Mouse (Mus musculus): ENCODE results near the gene Actb. TPM values are rescaled to one million over a fixed set of nuclear protein-coding genes. Genes with fewer than 3 reads are reported as not detected.
A peak's percentile ranks its signal among the peaks of the same experiment; 100 is the strongest.

Gene Actb
- polyA plus RNA-seq, 1 experiment from 2014 or later = 12,527 TPM

- no peaks in the 10 kb centered on the region for H3K9me3 ChIP-seq (ENCODE audit: control insufficient read depth, low read length)
- ATAC-seq (ENCODE audit: low read depth) = no peak
- H3K27me3 ChIP-seq (replicated peaks; ENCODE audit: control insufficient read depth, insufficient read depth, low read length) = no peaks in the 10 kb centered on the region
- H3K4me3 ChIP-seq (ENCODE audit: low read depth, low read length) = no peak overlapping the region
- WGBS = 56% methylated on average over 7 of the region's 7 CpGs
- no peaks in the 10 kb centered on the region for H3K36me3 ChIP-seq (ENCODE audit: control insufficient read depth, insufficient read depth, low read length)
- no peak overlapping the region for H3K27ac ChIP-seq (replicated peaks; ENCODE audit: low read depth, low read length)
- no peak overlapping the region for H3K4me2 ChIP-seq (ENCODE audit: low read depth, low read length)
- DNase-seq (ENCODE audit: low spot score) = no peak
- H3K9ac ChIP-seq (ENCODE audit: low read depth, low read length) = no peak overlapping the region; the same call in 1 of the 2 replicates
- H3K4me1 ChIP-seq (ENCODE audit: control insufficient read depth, insufficient read depth, low read length) = peaks cover 8% of the 10 kb centered on the region
These were observed 10.0 kb upstream of the Actb start for GRCm38 (mm10) chr5:142916593-142916992.

GRCm38 (mm10) chr5:142915231-142915630 lies 8.7 kb upstream of the Actb start:
- H3K27ac ChIP-seq (replicated peaks; ENCODE audit: low read depth, low read length) = no peak overlapping the region
- no peaks in the 10 kb centered on the region for H3K9me3 ChIP-seq (ENCODE audit: control insufficient read depth, low read length)
- H3K4me3 ChIP-seq (ENCODE audit: low read depth, low read length) = no peak overlapping the region
- H3K4me1 ChIP-seq (ENCODE audit: control insufficient read depth, insufficient read depth, low read length) = no peaks in the 10 kb centered on the region; the same call in 1 of the 2 replicates
- H3K27me3 ChIP-seq (replicated peaks; ENCODE audit: control insufficient read depth, insufficient read depth, low read length) = no peaks in the 10 kb centered on the region
- DNase-seq (ENCODE audit: low spot score) = no peak
- ATAC-seq (ENCODE audit: low read depth) = no peak
- 87% methylated on average over 11 of the region's 11 CpGs for WGBS
- H3K36me3 ChIP-seq (ENCODE audit: control insufficient read depth, insufficient read depth, low read length) = no peaks in the 10 kb centered on the region
- no peak overlapping the region for H3K9ac ChIP-seq (ENCODE audit: low read depth, low read length)
- H3K4me2 ChIP-seq (ENCODE audit: low read depth, low read length) = no peak overlapping the region

- Histone ChIP-seq H3K4me2 (ENCODE audit: low read depth, low read length) (no peak overlapping the region), H3K27ac (replicated peaks; ENCODE audit: low read depth, low read length) (no peak overlapping the region), H3K27me3 (replicated peaks; ENCODE audit: control insufficient read depth, insufficient read depth, low read length) (no peaks in the 10 kb centered on the region), H3K9ac (ENCODE audit: low read depth, low read length) (no peak overlapping the region), H3K4me3 (ENCODE audit: low read depth, low read length) (no peak overlapping the region), H3K4me1 (ENCODE audit: control insufficient read depth, insufficient read depth, low read length) (peaks cover 23% of the 10 kb centered on the region), H3K9me3 (ENCODE audit: control insufficient read depth, low read length) (no peaks in the 10 kb centered on the region), H3K36me3 (ENCODE audit: control insufficient read depth, insufficient read depth, low read length) (no peaks in the 10 kb centered on the region)
- ATAC-seq (ENCODE audit: low read depth) (no peak), DNase-seq (ENCODE audit: low spot score) (no peak)
- 81% methylated on average over 4 of the region's 4 CpGs for WGBS
These were observed 6.2 kb upstream of the Actb start for GRCm38 (mm10) chr5:142912739-142913138.

- H3K27me3 ChIP-seq (replicated peaks; ENCODE audit: control insufficient read depth, insufficient read depth, low read length) = no peaks in the 10 kb centered on the region
- no peak overlapping the region for H3K9ac ChIP-seq (ENCODE audit: low read depth, low read length)
- H3K4me2 ChIP-seq (ENCODE audit: low read depth, low read length) = no peak overlapping the region
- no peak for DNase-seq (ENCODE audit: low spot score)
- WGBS = 93% methylated on average over 3 of the region's 3 CpGs
- no peaks in the 10 kb centered on the region for H3K9me3 ChIP-seq (ENCODE audit: control insufficient read depth, low read length)
- no peaks in the 10 kb centered on the region for H3K36me3 ChIP-seq (ENCODE audit: control insufficient read depth, insufficient read depth, low read length)
- peaks cover 27% of the 10 kb centered on the region for H3K4me1 ChIP-seq (ENCODE audit: control insufficient read depth, insufficient read depth, low read length)
- no peak overlapping the region for H3K27ac ChIP-seq (replicated peaks; ENCODE audit: low read depth, low read length)
- no peak overlapping the region for H3K4me3 ChIP-seq (ENCODE audit: low read depth, low read length)
- ATAC-seq (ENCODE audit: low read depth) = no peak
These were observed 5.8 kb upstream of the Actb start for GRCm38 (mm10) chr5:142912320-142912719.

GRCm38 (mm10) chr5:142911629-142912028 lies 5.1 kb upstream of the Actb start:
- no peaks in the 10 kb centered on the region for H3K9me3 ChIP-seq (ENCODE audit: control insufficient read depth, low read length)
- peaks cover 31% of the 10 kb centered on the region for H3K4me1 ChIP-seq (ENCODE audit: control insufficient read depth, insufficient read depth, low read length)
- 73% methylated on average over 2 of the region's 2 CpGs for WGBS
- DNase-seq (ENCODE audit: low spot score) (no peak), ATAC-seq (ENCODE audit: low read depth) (no peak)
- H3K36me3 ChIP-seq (ENCODE audit: control insufficient read depth, insufficient read depth, low read length) = no peaks in the 10 kb centered on the region
- H3K4me3 ChIP-seq (ENCODE audit: low read depth, low read length) = no peak overlapping the region
- no peaks in the 10 kb centered on the region for H3K27me3 ChIP-seq (replicated peaks; ENCODE audit: control insufficient read depth, insufficient read depth, low read length)
- H3K27ac ChIP-seq (replicated peaks; ENCODE audit: low read depth, low read length) = no peak overlapping the region
- H3K9ac ChIP-seq (ENCODE audit: low read depth, low read length) = no peak overlapping the region
- H3K4me2 ChIP-seq (ENCODE audit: low read depth, low read length) = no peak overlapping the region

- ATAC-seq (ENCODE audit: low read depth) = no peak
- Histone ChIP-seq H3K4me2 (ENCODE audit: low read depth, low read length) (peak overlapping the region; percentile 12; the same call in 1 of the 2 replicates), H3K27me3 (replicated peaks; ENCODE audit: control insufficient read depth, insufficient read depth, low read length) (no peaks in the 10 kb centered on the region), H3K36me3 (ENCODE audit: control insufficient read depth, insufficient read depth, low read length) (peaks cover 10% of the 10 kb centered on the region), H3K4me3 (ENCODE audit: low read depth, low read length) (no peak overlapping the region), H3K9ac (ENCODE audit: low read depth, low read length) (peak overlapping the region; percentile 31), H3K4me1 (ENCODE audit: control insufficient read depth, insufficient read depth, low read length) (peaks cover 31% of the 10 kb centered on the region), H3K9me3 (ENCODE audit: control insufficient read depth, low read length) (no peaks in the 10 kb centered on the region), H3K27ac (replicated peaks; ENCODE audit: low read depth, low read length) (peak overlapping the region; percentile 67)
- WGBS = 42% methylated on average over 8 of the region's 8 CpGs
- peak; percentile 44 for DNase-seq (ENCODE audit: low spot score)
These were observed 3.2 kb upstream of the Actb start for GRCm38 (mm10) chr5:142909576-142910278.

GRCm38 (mm10) chr5:142908941-142909575 lies 2.5 kb upstream of the Actb start:
- peak overlapping the region; percentile 67 for H3K27ac ChIP-seq (replicated peaks; ENCODE audit: low read depth, low read length)
- peak overlapping the region; percentile 31; the same call in 1 of the 2 replicates for H3K9ac ChIP-seq (ENCODE audit: low read depth, low read length)
- H3K27me3 ChIP-seq (replicated peaks; ENCODE audit: control insufficient read depth, insufficient read depth, low read length) = no peaks in the 10 kb centered on the region
- 31% methylated on average over 5 of the region's 5 CpGs for WGBS
- H3K4me1 ChIP-seq (ENCODE audit: control insufficient read depth, insufficient read depth, low read length) = peaks cover 32% of the 10 kb centered on the region
- no peaks in the 10 kb centered on the region for H3K9me3 ChIP-seq (ENCODE audit: control insufficient read depth, low read length)
- DNase-seq (ENCODE audit: low spot score) (peak; percentile 50), ATAC-seq (ENCODE audit: low read depth) (no peak)
- 0 out of 2 replicates have a peak overlapping the region, but pooled peaks have one; percentile 2 for H3K4me2 ChIP-seq (ENCODE audit: low read depth, low read length)
- H3K36me3 ChIP-seq (ENCODE audit: control insufficient read depth, insufficient read depth, low read length) = peaks cover 16% of the 10 kb centered on the region
- no peak overlapping the region for H3K4me3 ChIP-seq (ENCODE audit: low read depth, low read length)

- peak overlapping the region; percentile 90 for H3K4me2 ChIP-seq (ENCODE audit: low read depth, low read length)
- no peaks in the 10 kb centered on the region for H3K27me3 ChIP-seq (replicated peaks; ENCODE audit: control insufficient read depth, insufficient read depth, low read length)
- H3K9me3 ChIP-seq (ENCODE audit: control insufficient read depth, low read length) = no peaks in the 10 kb centered on the region
- H3K9ac ChIP-seq (ENCODE audit: low read depth, low read length) = peak overlapping the region; percentile 100; the same call in 1 of the 2 replicates
- no peak for ATAC-seq (ENCODE audit: low read depth)
- H3K4me1 ChIP-seq (ENCODE audit: control insufficient read depth, insufficient read depth, low read length) = peaks cover 34% of the 10 kb centered on the region
- H3K4me3 ChIP-seq (ENCODE audit: low read depth, low read length) = peak overlapping the region; percentile 100
- 69% methylated on average over 5 of the region's 5 CpGs for WGBS
- peak; percentile 69 for DNase-seq (ENCODE audit: low spot score)
- peaks cover 26% of the 10 kb centered on the region for H3K36me3 ChIP-seq (ENCODE audit: control insufficient read depth, insufficient read depth, low read length)
- peak overlapping the region; percentile 100 for H3K27ac ChIP-seq (replicated peaks; ENCODE audit: low read depth, low read length)
These were observed 1.4 kb upstream of the Actb start for GRCm38 (mm10) chr5:142907803-142908559.

Data from embryonic facial prominence, embryonic 14.5 days (tissue).